Mouse (Mus musculus) liver, adult (tissue): ENCODE data around the gene Mthfd2.

Source experiments
- GATA4 ChIP-seq: IDR thresholded peaks from 2 replicates; pipeline ENCODE4 v1.6.1; 2014; ENCODE audit warnings: mild to moderate bottlenecking, low read length; ENCODE audit not compliant: insufficient replicate concordance

Mthfd2 gene

DNA sequence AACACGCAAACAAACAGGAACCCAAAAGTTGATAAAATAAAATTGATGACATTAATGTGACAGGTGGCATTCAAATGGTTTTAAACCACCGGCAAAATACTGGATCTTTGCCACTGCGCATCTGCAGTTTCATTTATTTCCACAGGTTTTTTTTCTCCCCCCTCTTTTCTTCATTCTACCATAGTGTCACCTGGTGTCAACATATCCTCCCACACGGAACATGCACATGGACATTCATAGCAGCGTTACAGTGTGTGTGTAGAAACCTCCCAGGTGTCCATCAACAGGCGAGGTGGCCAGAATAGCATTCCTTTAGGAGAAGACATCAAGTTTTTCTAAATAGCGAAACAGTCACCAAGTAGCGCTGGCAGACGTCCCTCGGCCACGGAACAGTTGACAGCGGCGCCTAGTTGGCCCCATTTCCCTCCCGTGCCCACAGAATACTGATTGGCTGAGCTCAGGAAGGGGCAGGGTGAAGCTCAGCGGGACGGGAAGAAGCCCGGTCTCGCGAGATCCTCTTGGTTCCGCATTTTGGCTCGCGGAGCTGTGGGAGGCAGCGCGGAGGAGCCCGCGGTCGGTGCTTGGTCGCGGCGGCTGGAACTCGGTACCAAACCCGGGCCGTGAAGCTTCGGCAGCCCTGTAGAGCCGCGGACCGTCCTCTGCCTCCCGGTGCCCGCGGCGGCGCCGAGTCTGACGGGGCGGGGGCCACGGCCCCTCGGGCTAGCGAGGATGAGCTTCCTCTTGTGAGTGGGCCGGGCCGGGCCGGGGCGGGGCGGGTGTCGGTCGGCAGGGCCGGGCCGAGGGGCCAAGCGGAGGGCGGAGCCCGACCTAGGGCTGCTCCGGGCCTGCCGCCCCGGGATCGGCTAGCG, at the start of gene Mthfd2, which contains the start of gene Mob1a:
TSS of gene Mthfd2 (minus strand) at position 384 of the 869 bp plus-strand sequence.
TSS of gene Mob1a (plus strand) at position 492 of the 869 bp plus-strand sequence.
- TF ChIP-seq GATA4: peak; percentile 32; the same call in 1 of the 2 replicates

GRCm38 (mm10) chr6:83373704-83374300, 48.1 kb upstream of the Mthfd2 start:
- no peak for TF ChIP-seq GATA4

- no peak for TF ChIP-seq GATA4
Measured at GRCm38 (mm10) chr6:83371350-83371749, 45.6 kb upstream of the Mthfd2 start.

- TF ChIP-seq GATA4: no peak
Measured at GRCm38 (mm10) chr6:83370316-83370965, 44.7 kb upstream of the Mthfd2 start.

DNA sequence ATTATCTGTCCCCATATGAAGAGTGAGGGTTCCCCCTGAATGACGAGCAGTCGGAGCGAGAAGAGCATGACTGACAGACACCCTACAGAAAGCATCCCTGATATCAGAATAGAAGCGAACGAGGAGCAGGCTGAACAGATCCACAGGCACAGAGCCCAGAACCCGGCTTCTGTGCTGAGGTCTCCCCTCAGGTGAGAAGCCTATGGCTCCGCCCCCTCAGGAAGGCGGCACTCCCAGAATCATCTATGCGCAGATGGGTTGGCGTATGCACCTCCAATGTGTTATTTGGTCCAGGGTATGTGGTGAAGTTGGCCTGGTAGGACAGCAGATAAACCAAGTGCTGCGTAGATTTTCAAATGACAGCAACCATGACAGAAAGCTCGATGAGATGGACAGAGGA, 37.4 kb upstream of the Mthfd2 start:
- no peak for TF ChIP-seq GATA4

GRCm38 (mm10) chr6:83361523-83362248, 36.0 kb upstream of the Mthfd2 start:
- no peak for TF ChIP-seq GATA4

GRCm38 (mm10) chr6:83357436-83357835, 31.7 kb upstream of the Mthfd2 start:
- no peak for TF ChIP-seq GATA4

- peak; percentile 57; the same call in 1 of the 2 replicates for TF ChIP-seq GATA4
Measured at GRCm38 (mm10) chr6:83356569-83357138, 30.9 kb upstream of the Mthfd2 start.

GRCm38 (mm10) chr6:83354856-83355781, 29.4 kb upstream of the Mthfd2 start:
- TF ChIP-seq GATA4: no peak

GRCm38 (mm10) chr6:83352666-83353410, 27.1 kb upstream of the Mthfd2 start:
- no peak for TF ChIP-seq GATA4

DNA sequence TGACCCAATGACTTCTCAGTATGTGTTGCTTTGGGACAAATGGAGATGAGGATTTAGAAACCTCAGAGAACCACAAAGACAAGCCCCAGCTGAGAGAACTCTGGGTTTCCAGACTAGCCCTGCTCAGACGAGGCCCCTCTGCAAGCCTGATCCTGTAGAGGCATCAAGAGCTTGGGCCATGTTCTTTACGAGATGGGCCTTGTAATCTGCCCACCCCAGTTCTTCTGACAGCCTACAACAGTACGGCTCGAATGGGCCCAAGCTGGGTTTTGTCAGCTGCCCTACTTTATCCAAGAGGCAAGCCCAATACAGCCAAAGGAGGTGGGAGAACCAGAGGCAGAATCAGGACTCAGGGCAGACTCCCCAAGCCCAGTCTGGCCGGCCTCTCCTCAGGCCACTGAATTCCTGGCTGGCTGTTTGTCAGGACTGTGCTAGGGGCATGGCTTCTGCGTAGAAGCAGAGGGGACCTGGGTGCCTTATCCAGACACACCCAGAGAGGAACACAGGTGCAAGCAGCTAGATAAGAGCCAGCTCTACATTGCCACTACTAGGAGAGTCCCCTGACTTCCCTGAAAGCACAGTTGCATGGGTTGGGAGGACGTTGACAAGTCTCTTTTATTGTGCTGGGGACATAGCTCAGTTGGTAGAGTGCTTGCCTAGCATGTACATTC, 25.9 kb upstream of the Mthfd2 start:
- TF ChIP-seq GATA4: no peak

- TF ChIP-seq GATA4: no peak
Measured at GRCm38 (mm10) chr6:83350851-83351405, 25.2 kb upstream of the Mthfd2 start.

DNA sequence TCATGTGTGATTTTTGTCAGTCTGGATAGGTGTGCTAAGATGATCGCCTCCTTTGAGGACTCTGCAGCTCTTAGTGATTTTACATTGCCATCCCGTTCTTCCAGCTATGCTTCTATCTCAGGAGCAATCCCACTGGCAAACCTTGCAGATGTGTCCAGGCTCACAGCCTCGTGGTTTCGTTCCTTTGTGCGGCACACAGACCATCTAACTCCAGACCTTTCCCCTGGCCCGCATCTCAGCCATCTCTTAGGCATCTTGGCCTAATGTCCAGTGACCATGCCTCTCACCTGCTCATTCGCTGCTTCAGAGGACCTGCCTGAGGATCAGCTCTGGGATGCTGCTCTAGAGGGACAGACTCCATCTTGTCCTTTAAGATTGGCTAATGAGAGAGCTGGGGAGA, 24.5 kb upstream of the Mthfd2 start:
- TF ChIP-seq GATA4: no peak
